Mouse (Mus musculus) embryonic fibroblast, embryonic 13.5 days (primary cell): ENCODE measurements around the gene Cnp.

Experiments used
- CTCF ChIP-seq: IDR thresholded peaks from 2 replicates; pipeline ENCODE4 v1.5.1; 2011; ENCODE audit warnings: mild to moderate bottlenecking, control low read depth, low read length, moderate library complexity, borderline replicate concordance; ENCODE audit not compliant: insufficient read depth
- POLR2A ChIP-seq: IDR thresholded peaks from 2 replicates; pipeline ENCODE4 v1.6.1; 2011; ENCODE audit warnings: low read depth, mild to moderate bottlenecking, control low read depth, low read length, moderate library complexity

GRCm38 (mm10) chr11:100613241-100613640 lies 38.5 kb downstream of the Cnp start:
- TF ChIP-seq CTCF (no peak), POLR2A (no peak)
